Mouse (Mus musculus) skeletal muscle tissue, adult 2 months (tissue): ENCODE data around the gene Matn1.

Source experiments
- DNase-seq: peaks from one replicate; pipeline ENCODE4 v3.0.0-alpha.2; 2012; ENCODE audit warnings: low read depth, low spot score

Matn1 gene

GRCm38 (mm10) chr4:130978981-130979380, 34.8 kb downstream of the Matn1 start:
- DNase-seq, result peak; percentile 27

DNA sequence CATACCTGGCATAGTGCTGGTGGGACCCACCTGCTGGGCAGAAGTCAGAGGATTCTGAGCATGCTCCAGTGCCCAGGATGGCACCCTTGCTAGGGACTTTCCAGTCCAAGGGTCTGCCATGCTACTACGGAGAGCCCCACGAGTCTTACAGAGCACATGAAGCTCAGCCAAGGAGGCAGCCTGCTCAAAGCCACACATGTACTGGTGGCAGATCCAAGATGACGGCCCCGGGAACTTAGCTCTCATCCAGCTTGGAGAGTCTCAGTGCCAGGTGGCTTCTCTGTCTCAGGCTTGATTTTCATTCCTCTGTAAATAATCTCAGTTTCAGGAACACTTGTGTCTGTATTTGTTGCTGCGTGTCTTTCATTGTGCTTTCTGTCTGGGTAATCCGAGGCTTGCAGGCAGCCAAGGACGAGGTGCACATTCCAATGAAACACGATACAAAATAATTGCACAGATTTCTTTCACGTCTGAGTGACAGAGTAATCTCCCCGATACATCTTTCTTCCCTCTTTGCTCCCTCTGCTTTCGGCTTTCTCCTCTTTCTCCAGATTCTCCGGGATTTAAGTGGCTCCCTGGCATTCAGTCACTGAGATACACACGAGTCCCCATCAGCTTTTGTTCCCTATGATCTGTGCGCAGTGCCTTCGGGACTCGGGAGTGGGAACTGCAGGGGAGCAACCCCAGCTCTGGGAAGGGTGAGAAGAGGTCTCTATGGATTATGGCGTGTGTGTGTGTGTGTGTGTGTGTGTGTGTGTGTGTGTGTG, 40.4 kb downstream of the Matn1 start:
- DNase-seq, result no peak

- no peak for DNase-seq
Observed at GRCm38 (mm10) chr4:130987046-130987445, 42.9 kb downstream of the Matn1 start.

DNA sequence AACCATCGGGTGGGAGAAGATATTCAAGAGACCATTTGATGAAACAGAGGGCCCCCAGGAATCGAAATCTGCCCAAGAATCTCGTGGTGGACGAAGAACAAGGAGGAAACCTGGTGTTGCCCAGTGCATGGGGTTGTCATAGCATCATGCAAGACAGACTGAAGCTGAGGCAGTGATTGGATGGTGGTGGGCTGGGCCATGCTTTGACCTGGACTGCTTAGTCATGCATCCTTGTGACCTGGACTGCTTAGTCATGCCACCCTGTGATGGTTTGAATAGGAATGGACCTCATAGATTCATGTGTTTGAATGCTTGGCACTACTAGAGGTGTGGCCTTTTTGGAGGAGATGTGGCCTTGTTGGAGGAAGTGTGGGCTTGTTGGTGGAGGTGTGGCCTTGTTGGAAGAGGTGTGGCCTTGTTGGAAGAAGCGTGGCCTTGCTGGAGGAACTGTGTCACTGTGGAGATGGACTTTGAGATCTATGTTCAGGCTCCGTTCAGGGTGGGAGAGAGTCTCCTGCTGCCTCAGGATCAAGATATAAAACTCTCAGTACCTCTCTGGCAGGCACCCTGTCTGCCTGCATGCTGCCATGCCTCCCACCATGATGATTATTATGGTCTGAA, 44.1 kb downstream of the Matn1 start:
- DNase-seq, result no peak

DNA sequence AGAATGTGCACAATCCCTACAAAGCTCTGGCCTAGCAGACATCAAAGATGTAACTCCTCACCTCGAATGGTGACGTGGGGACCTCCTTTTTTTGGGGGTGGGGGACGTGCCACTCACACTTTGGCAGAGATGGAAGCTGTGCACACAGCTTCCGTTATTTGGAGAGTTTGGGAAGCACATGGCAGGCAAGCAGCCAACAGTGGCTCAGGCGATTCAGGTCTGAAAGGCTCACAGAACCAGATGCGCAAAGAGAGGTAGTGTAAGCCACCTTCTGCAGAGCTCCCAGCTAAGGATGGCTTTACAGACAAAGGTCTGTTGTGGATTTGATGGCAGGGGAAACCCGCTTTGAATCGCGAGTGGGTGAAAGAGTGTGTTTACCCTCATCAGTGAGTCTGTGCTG, 45.0 kb downstream of the Matn1 start:
- DNase-seq, result no peak

DNA sequence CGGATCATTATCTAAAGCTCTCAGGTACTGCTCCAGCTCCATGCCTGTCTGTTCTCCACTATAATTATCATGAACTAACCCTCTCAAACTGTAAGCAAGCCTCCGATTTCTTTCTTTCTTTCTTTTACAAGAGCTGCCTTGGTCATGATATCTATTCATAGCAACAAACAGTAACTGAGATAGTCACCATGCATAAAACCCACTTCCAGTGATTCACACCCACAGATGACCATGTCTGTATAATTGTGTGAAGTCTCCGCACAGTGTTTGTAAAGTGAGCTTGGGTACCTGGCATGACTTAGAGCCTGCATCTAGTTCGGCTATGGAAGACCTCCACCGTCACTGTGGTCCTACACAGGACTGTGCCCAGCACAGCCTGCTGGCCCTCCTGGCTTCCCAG, 46.8 kb downstream of the Matn1 start:
- DNase-seq, result no peak

GRCm38 (mm10) chr4:130994556-130994955, 50.4 kb downstream of the Matn1 start:
- no peak for DNase-seq

- DNase-seq, result no peak
Observed at GRCm38 (mm10) chr4:130999744-131000527, 55.8 kb downstream of the Matn1 start.

- DNase-seq, result no peak
Observed at GRCm38 (mm10) chr4:131000614-131001178, 56.5 kb downstream of the Matn1 start.
